Mouse (Mus musculus): Measurements from ENCODE around the gene Sdf2l1. TPM values are rescaled to one million over a fixed set of nuclear protein-coding genes. Genes with fewer than 3 reads are reported as not detected.
"Not testable (repeated sequence)": the region's sequence is repeated elsewhere in the genome, so short reads cannot be mapped to it uniquely, and the experiment has no call there.

Gene Sdf2l1
- polyA plus RNA-seq (2015; fragmentation: Nextera tagmentation; extraction: Ambion mirVana), result 85.6 and 88.8 TPM in 2 replicates

- H3K4me2 ChIP-seq (ENCODE audit: low read depth, low read length), result peak within 1 kb of the TSS; percentile 97
- WGBS, result under 1% methylated on average over 47 of the region's 47 CpGs
- ATAC-seq (ENCODE audit: low read depth), result peak; percentile 99
- peak within 1 kb of the TSS; percentile 12; the same call in 1 of the 2 replicates for H3K27ac ChIP-seq (ENCODE audit: low read length)
- H3K36me3 ChIP-seq (ENCODE audit: control insufficient read depth, insufficient read depth, low read length), result no peaks in the 10 kb centered on the region
- peak within 1 kb of the TSS; percentile 84 for H3K4me3 ChIP-seq (ENCODE audit: low read length)
- peaks cover 16% of the 10 kb centered on the region for H3K4me1 ChIP-seq (replicated peaks; ENCODE audit: control insufficient read depth, insufficient read depth, low read length)
- H3K27me3 ChIP-seq (ENCODE audit: control insufficient read depth, insufficient read depth, low read depth, low read length), result no peaks in the 10 kb centered on the region
- H3K9me3 ChIP-seq (ENCODE audit: control insufficient read depth, low read length), result no peaks in the 10 kb centered on the region
- peak within 1 kb of the TSS; percentile 75 for H3K9ac ChIP-seq (ENCODE audit: low read length)
These were observed at the start of gene Sdf2l1 for GRCm38 (mm10) chr16:17132089-17132905. TSS of gene Sdf2l1 (minus strand) at chr16:17132383.

- Histone ChIP-seq H3K4me3 (ENCODE audit: low read length) (no peak overlapping the region), H3K27ac (ENCODE audit: low read length) (no peak overlapping the region), H3K36me3 (ENCODE audit: control insufficient read depth, insufficient read depth, low read length) (peaks cover 2% of the 10 kb centered on the region), H3K27me3 (ENCODE audit: control insufficient read depth, insufficient read depth, low read depth, low read length) (no peaks in the 10 kb centered on the region), H3K9ac (ENCODE audit: low read length) (no peak overlapping the region), H3K9me3 (ENCODE audit: control insufficient read depth, low read length) (no peaks in the 10 kb centered on the region), H3K4me1 (replicated peaks; ENCODE audit: control insufficient read depth, insufficient read depth, low read length) (no peaks in the 10 kb centered on the region), H3K4me2 (ENCODE audit: low read depth, low read length) (no peak overlapping the region)
- WGBS, result 74% methylated on average over 4 of the region's 4 CpGs
- ATAC-seq (ENCODE audit: low read depth), result no peak
These were observed 49.2 kb upstream of the Sdf2l1 start for GRCm38 (mm10) chr16:17181382-17181781.

GRCm38 (mm10) chr16:17179706-17180105 is 47.5 kb upstream of the Sdf2l1 start:
- H3K9me3 ChIP-seq (ENCODE audit: control insufficient read depth, low read length), result no peaks in the 10 kb centered on the region
- no peak overlapping the region for H3K4me3 ChIP-seq (ENCODE audit: low read length)
- H3K27ac ChIP-seq (ENCODE audit: low read length), result no peak overlapping the region
- H3K36me3 ChIP-seq (ENCODE audit: control insufficient read depth, insufficient read depth, low read length), result peaks cover 7% of the 10 kb centered on the region
- no peak for ATAC-seq (ENCODE audit: low read depth)
- no peaks in the 10 kb centered on the region for H3K4me1 ChIP-seq (replicated peaks; ENCODE audit: control insufficient read depth, insufficient read depth, low read length)
- no peaks in the 10 kb centered on the region for H3K27me3 ChIP-seq (ENCODE audit: control insufficient read depth, insufficient read depth, low read depth, low read length)
- H3K9ac ChIP-seq (ENCODE audit: low read length), result no peak overlapping the region
- no peak overlapping the region for H3K4me2 ChIP-seq (ENCODE audit: low read depth, low read length)
- 85% methylated on average over 3 of the region's 3 CpGs for WGBS

GRCm38 (mm10) chr16:17177623-17178170 is 45.5 kb upstream of the Sdf2l1 start:
- peaks cover 15% of the 10 kb centered on the region for H3K36me3 ChIP-seq (ENCODE audit: control insufficient read depth, insufficient read depth, low read length)
- ATAC-seq (ENCODE audit: low read depth), result no peak

GRCm38 (mm10) chr16:17175765-17176164 is 43.6 kb upstream of the Sdf2l1 start:
- Histone ChIP-seq H3K9ac (ENCODE audit: low read length) (no peak overlapping the region), H3K4me3 (ENCODE audit: low read length) (no peak overlapping the region), H3K27ac (ENCODE audit: low read length) (no peak overlapping the region), H3K27me3 (ENCODE audit: control insufficient read depth, insufficient read depth, low read depth, low read length) (no peaks in the 10 kb centered on the region), H3K4me1 (replicated peaks; ENCODE audit: control insufficient read depth, insufficient read depth, low read length) (no peaks in the 10 kb centered on the region), H3K9me3 (ENCODE audit: control insufficient read depth, low read length) (no peaks in the 10 kb centered on the region), H3K4me2 (ENCODE audit: low read depth, low read length) (no peak overlapping the region), H3K36me3 (ENCODE audit: control insufficient read depth, insufficient read depth, low read length) (peaks cover 22% of the 10 kb centered on the region)
- 71% methylated on average over 2 of the region's 2 CpGs for WGBS
- ATAC-seq (ENCODE audit: low read depth), result no peak

More at GRCm38 (mm10) chr16:17177623-17178170, 45.5 kb upstream of the Sdf2l1 start:
- H3K27me3 ChIP-seq (ENCODE audit: control insufficient read depth, insufficient read depth, low read depth, low read length), result no peaks in the 10 kb centered on the region
- no peak overlapping the region for H3K9ac ChIP-seq (ENCODE audit: low read length)
- no peak overlapping the region for H3K27ac ChIP-seq (ENCODE audit: low read length)
- H3K4me1 ChIP-seq (replicated peaks; ENCODE audit: control insufficient read depth, insufficient read depth, low read length), result no peaks in the 10 kb centered on the region
- no peak overlapping the region for H3K4me2 ChIP-seq (ENCODE audit: low read depth, low read length)
- H3K4me3 ChIP-seq (ENCODE audit: low read length), result no peak overlapping the region
- H3K9me3 ChIP-seq (ENCODE audit: control insufficient read depth, low read length), result no peaks in the 10 kb centered on the region
- 100% methylated on average over 1 of the region's 1 CpGs for WGBS

GRCm38 (mm10) chr16:17168049-17168448 is 35.9 kb upstream of the Sdf2l1 start:
- H3K9ac ChIP-seq (ENCODE audit: low read length), result no peak overlapping the region
- no peak overlapping the region for H3K4me3 ChIP-seq (ENCODE audit: low read length)
- no peaks in the 10 kb centered on the region for H3K9me3 ChIP-seq (ENCODE audit: control insufficient read depth, low read length)
- H3K4me1 ChIP-seq (replicated peaks; ENCODE audit: control insufficient read depth, insufficient read depth, low read length), result 0 out of 2 replicates have a peak, but pooled peaks cover 3% of the 10 kb centered on the region
- ATAC-seq (ENCODE audit: low read depth), result peak; percentile 76; the same call in 1 of the 2 replicates
- H3K4me2 ChIP-seq (ENCODE audit: low read depth, low read length), result no peak overlapping the region
- H3K27ac ChIP-seq (ENCODE audit: low read length), result peak overlapping the region; percentile 41; the same call in 1 of the 2 replicates
- WGBS, result 57% methylated on average over 5 of the region's 5 CpGs
- H3K36me3 ChIP-seq (ENCODE audit: control insufficient read depth, insufficient read depth, low read length), result peaks cover 26% of the 10 kb centered on the region
- H3K27me3 ChIP-seq (ENCODE audit: control insufficient read depth, insufficient read depth, low read depth, low read length), result no peaks in the 10 kb centered on the region

GRCm38 (mm10) chr16:17167179-17167578 is 35.0 kb upstream of the Sdf2l1 start:
- Histone ChIP-seq H3K4me3 (ENCODE audit: low read length) (no peak overlapping the region), H3K27me3 (ENCODE audit: control insufficient read depth, insufficient read depth, low read depth, low read length) (no peaks in the 10 kb centered on the region), H3K9ac (ENCODE audit: low read length) (no peak overlapping the region), H3K27ac (ENCODE audit: low read length) (0 out of 2 replicates have a peak overlapping the region, but pooled peaks have one; percentile 27), H3K36me3 (ENCODE audit: control insufficient read depth, insufficient read depth, low read length) (peaks cover 18% of the 10 kb centered on the region), H3K4me2 (ENCODE audit: low read depth, low read length) (no peak overlapping the region), H3K9me3 (ENCODE audit: control insufficient read depth, low read length) (no peaks in the 10 kb centered on the region), H3K4me1 (replicated peaks; ENCODE audit: control insufficient read depth, insufficient read depth, low read length) (0 out of 2 replicates have a peak, but pooled peaks cover 3% of the 10 kb centered on the region)
- no peak for ATAC-seq (ENCODE audit: low read depth)

- H3K4me3 ChIP-seq (ENCODE audit: low read length); H3K27me3 ChIP-seq (ENCODE audit: control insufficient read depth, insufficient read depth, low read depth, low read length); H3K9me3 ChIP-seq (ENCODE audit: control insufficient read depth, low read length); ATAC-seq (ENCODE audit: low read depth); H3K4me1 ChIP-seq (replicated peaks; ENCODE audit: control insufficient read depth, insufficient read depth, low read length); H3K9ac ChIP-seq (ENCODE audit: low read length); H3K27ac ChIP-seq (ENCODE audit: low read length); H3K4me2 ChIP-seq (ENCODE audit: low read depth, low read length): not testable (repeated sequence)
- 58% methylated on average over 1 of the region's 1 CpGs for WGBS
- peaks cover 16% of the 10 kb centered on the region for H3K36me3 ChIP-seq (ENCODE audit: control insufficient read depth, insufficient read depth, low read length)
These were observed 33.3 kb upstream of the Sdf2l1 start for GRCm38 (mm10) chr16:17165478-17165877.

- H3K4me2 ChIP-seq (ENCODE audit: low read depth, low read length), result no peak overlapping the region
- H3K27ac ChIP-seq (ENCODE audit: low read length), result no peak overlapping the region
- no peaks in the 10 kb centered on the region for H3K4me1 ChIP-seq (replicated peaks; ENCODE audit: control insufficient read depth, insufficient read depth, low read length)
- 93% methylated on average over 2 of the region's 2 CpGs for WGBS
- H3K9me3 ChIP-seq (ENCODE audit: control insufficient read depth, low read length), result no peaks in the 10 kb centered on the region
- H3K36me3 ChIP-seq (ENCODE audit: control insufficient read depth, insufficient read depth, low read length), result peaks cover 11% of the 10 kb centered on the region
- ATAC-seq (ENCODE audit: low read depth), result no peak
- no peak overlapping the region for H3K9ac ChIP-seq (ENCODE audit: low read length)
- no peaks in the 10 kb centered on the region for H3K27me3 ChIP-seq (ENCODE audit: control insufficient read depth, insufficient read depth, low read depth, low read length)
- H3K4me3 ChIP-seq (ENCODE audit: low read length), result no peak overlapping the region
These were observed 22.2 kb upstream of the Sdf2l1 start for GRCm38 (mm10) chr16:17154346-17154745.

Data from lung, embryonic 16.5 days (tissue).